Comparison of ENCODE assay signal across 23 mouse cellular contexts in the genomic region with DNA sequence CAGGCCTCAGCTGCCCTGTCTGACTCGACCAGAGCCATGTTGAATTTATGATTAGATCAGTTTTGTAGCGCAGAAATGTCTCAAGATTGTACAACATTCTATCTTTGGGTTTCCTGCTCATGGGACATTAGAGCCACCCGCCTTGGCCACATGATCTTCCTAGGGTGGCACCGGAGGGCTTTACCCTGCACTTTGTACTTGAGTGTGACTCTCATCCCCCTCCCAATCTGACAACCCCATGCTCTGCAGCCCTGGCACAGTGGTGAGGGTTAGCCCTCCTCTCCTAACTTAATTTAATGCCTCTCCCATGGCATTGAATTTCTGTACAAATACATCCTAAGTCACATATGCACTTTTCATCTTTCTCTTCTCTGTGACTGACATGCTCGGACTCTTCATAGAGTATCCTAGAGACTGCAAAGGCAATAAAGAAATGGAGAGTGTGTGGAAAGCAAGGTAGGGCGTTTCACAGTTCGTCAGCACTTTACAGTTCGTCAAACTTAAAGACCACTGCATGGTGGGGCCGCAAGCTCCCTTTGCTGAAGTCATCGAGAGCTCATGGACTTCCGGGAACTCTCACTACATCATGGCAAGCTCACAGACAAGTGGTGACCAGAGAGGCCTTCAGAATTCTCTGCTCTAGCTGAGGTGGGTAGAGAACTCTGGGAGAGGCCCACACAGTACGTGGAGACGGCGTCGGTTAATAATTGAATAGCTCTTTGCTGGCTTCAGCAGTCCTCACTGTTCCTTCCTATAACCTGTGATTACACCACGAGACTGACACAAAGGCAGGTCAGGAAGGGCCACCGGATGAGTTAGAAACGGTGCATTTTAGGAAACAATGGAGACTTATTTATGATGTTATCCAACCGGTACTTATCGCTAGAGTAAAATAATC. TPM values are rescaled to one million over a fixed set of nuclear protein-coding genes. Genes with fewer than 3 reads are reported as not detected.
DNase-seq lines count a peak whose midpoint lies in the region; ATAC-seq and TF ChIP-seq lines count a peak whose summit lies in the region.
"Had no signal": no experiment of that assay in that cellular context is flagged by ENCODE, and none has a peak within 500 bp of the region (broad histone marks: within the 10 kb centered on the region; RNA-seq: fewer than 3 reads in every experiment).

No protein-coding gene starts in this region.

- H3K27me3 ChIP-seq in hindbrain, postnatal 0 days (ENCODE audit: insufficient read depth, low read length): no peaks in the 10 kb centered on the region
- H3K27me3 ChIP-seq in hindbrain, embryonic 10.5 days (ENCODE audit: insufficient read depth, poor library complexity, severe bottlenecking): no peaks in the 10 kb centered on the region
- H3K27me3 ChIP-seq in intestine, postnatal 0 days (replicated peaks; ENCODE audit: control insufficient read depth, insufficient read depth, low read length): no peaks in the 10 kb centered on the region
- no peaks in the 10 kb centered on the region for H3K27me3 ChIP-seq in kidney, embryonic 16.5 days (ENCODE audit: insufficient read depth, low read length)
- H3K27me3 ChIP-seq in limb, embryonic 10.5 days (ENCODE audit: low read depth, poor library complexity, severe bottlenecking): no peaks in the 10 kb centered on the region
- H3K27me3 ChIP-seq: CH12.LX; embryonic facial prominence, embryonic 12.5 days; forebrain, embryonic 13.5 days; heart, embryonic 15.5 days; limb, embryonic 15.5 days; midbrain, embryonic 13.5 days had no signal

- no peaks in the 10 kb centered on the region for H3K4me1 ChIP-seq in hindbrain, postnatal 0 days (ENCODE audit: insufficient read depth, low read length)
- H3K4me1 ChIP-seq in hindbrain, embryonic 10.5 days (replicated peaks): no peaks in the 10 kb centered on the region
- H3K4me1 ChIP-seq in intestine, postnatal 0 days (replicated peaks; ENCODE audit: control insufficient read depth, insufficient read depth, low read length): peaks cover 5% of the 10 kb centered on the region
- no peaks in the 10 kb centered on the region; the same call in 1 of the 2 replicates for H3K4me1 ChIP-seq in kidney, embryonic 16.5 days (ENCODE audit: insufficient read depth, low read length)
- H3K4me1 ChIP-seq in limb, embryonic 10.5 days: 0 out of 2 replicates have a peak, but pooled peaks cover 3% of the 10 kb centered on the region
- H3K4me1 ChIP-seq: embryonic facial prominence, embryonic 12.5 days; forebrain, embryonic 13.5 days; limb, embryonic 15.5 days; midbrain, embryonic 13.5 days had no signal

- H3K36me3 ChIP-seq in hindbrain, postnatal 0 days (ENCODE audit: insufficient read depth, low read length): no peaks in the 10 kb centered on the region
- 0 out of 2 replicates have a peak, but pooled peaks cover 7% of the 10 kb centered on the region for H3K36me3 ChIP-seq in hindbrain, embryonic 10.5 days
- no peaks in the 10 kb centered on the region for H3K36me3 ChIP-seq in intestine, postnatal 0 days (ENCODE audit: control insufficient read depth, insufficient read depth)
- H3K36me3 ChIP-seq in kidney, embryonic 16.5 days (ENCODE audit: insufficient read depth, low read length): no peaks in the 10 kb centered on the region
- no peaks in the 10 kb centered on the region for H3K36me3 ChIP-seq in limb, embryonic 10.5 days
- H3K36me3 ChIP-seq: embryonic facial prominence, embryonic 12.5 days; heart, embryonic 15.5 days; limb, embryonic 15.5 days; midbrain, embryonic 13.5 days had no signal

- no peak for TF ChIP-seq CTCF in hindbrain, postnatal 0 days (IDR thresholded peaks at IDR 0.05; ENCODE audit: low read depth)
- TF ChIP-seq CTCF in intestine, postnatal 0 days (IDR thresholded peaks at IDR 0.05; ENCODE audit: low read depth): no peak

- ATAC-seq in hindbrain, postnatal 0 days: peak; percentile 29; the same call in 1 of the 2 replicates
- peak; percentile 96 for ATAC-seq in intestine, postnatal 0 days
- ATAC-seq in kidney, embryonic 16.5 days (ENCODE audit: low FRiP score, low TSS enrichment): peak; percentile 66
- ATAC-seq: liver, postnatal 0 days; midbrain, embryonic 13.5 days had no signal

- no peak overlapping the region for H3K9ac ChIP-seq in hindbrain, postnatal 0 days (replicated peaks; ENCODE audit: low read length)
- no peak overlapping the region for H3K9ac ChIP-seq in intestine, postnatal 0 days (ENCODE audit: low read depth, low read length)
- no peak overlapping the region for H3K9ac ChIP-seq in kidney, embryonic 16.5 days (replicated peaks; ENCODE audit: low read length)
- H3K9ac ChIP-seq: embryonic facial prominence, embryonic 12.5 days; forebrain, embryonic 13.5 days; heart, embryonic 15.5 days; limb, embryonic 15.5 days; liver, postnatal 0 days; midbrain, embryonic 13.5 days had no signal

- H3K27ac ChIP-seq in hindbrain, postnatal 0 days: no peak overlapping the region
- no peak overlapping the region for H3K27ac ChIP-seq in hindbrain, embryonic 10.5 days
- peak overlapping the region; percentile 41 for H3K27ac ChIP-seq in intestine, postnatal 0 days (ENCODE audit: low read depth, low read length)
- no peak overlapping the region for H3K27ac ChIP-seq in kidney, embryonic 16.5 days (ENCODE audit: low read length)
- H3K27ac ChIP-seq in limb, embryonic 10.5 days: no peak overlapping the region
- H3K27ac ChIP-seq: embryonic facial prominence, embryonic 12.5 days; forebrain, embryonic 13.5 days; heart, adult 2 months; heart, embryonic 15.5 days; limb, embryonic 15.5 days; midbrain, embryonic 13.5 days had no signal

- no peak overlapping the region for H3K4me3 ChIP-seq in hindbrain, postnatal 0 days (ENCODE audit: low read length)
- no peak overlapping the region for H3K4me3 ChIP-seq in hindbrain, embryonic 10.5 days
- H3K4me3 ChIP-seq in intestine, postnatal 0 days (ENCODE audit: low read depth, low read length): no peak overlapping the region
- H3K4me3 ChIP-seq in kidney, embryonic 16.5 days (ENCODE audit: low read length): no peak overlapping the region
- no peak overlapping the region for H3K4me3 ChIP-seq in limb, embryonic 10.5 days
- H3K4me3 ChIP-seq: embryonic facial prominence, embryonic 12.5 days; erythroblast, embryonic 14.5 days; forebrain, embryonic 13.5 days; heart, adult 2 months; heart, embryonic 15.5 days; limb, embryonic 15.5 days; midbrain, embryonic 13.5 days; myocyte had no signal

- no peak for DNase-seq in hindbrain, postnatal 0 days (ENCODE audit: low spot score)
- no peak for DNase-seq in hindbrain, embryonic 10.5 days (ENCODE audit: low spot score)
- DNase-seq in limb, embryonic 10.5 days (ENCODE audit: low spot score): no peak
- DNase-seq in gastrocnemius, postnatal 36 days: no peak
- no peak for DNase-seq in c-Kit-positive CD71-positive TER-119-positive erythroid progenitor cells, embryonic 14.5 days (ENCODE audit: low spot score)
- DNase-seq: adrenal gland, adult 2 months; gastrocnemius, postnatal 10 days; heart, adult 2 months; heart, postnatal 4 days; liver, postnatal 0 days; thymus, postnatal 25 days had no signal

- H3K9me3 ChIP-seq in hindbrain, postnatal 0 days (ENCODE audit: low read length): no peaks in the 10 kb centered on the region
- no peaks in the 10 kb centered on the region for H3K9me3 ChIP-seq in hindbrain, embryonic 10.5 days
- no peaks in the 10 kb centered on the region for H3K9me3 ChIP-seq in intestine, postnatal 0 days (ENCODE audit: control insufficient read depth)
- peaks cover 3% of the 10 kb centered on the region; the same call in 1 of the 2 replicates for H3K9me3 ChIP-seq in kidney, embryonic 16.5 days (ENCODE audit: low read length)
- no peaks in the 10 kb centered on the region for H3K9me3 ChIP-seq in limb, embryonic 10.5 days (replicated peaks)
- H3K9me3 ChIP-seq: embryonic facial prominence, embryonic 12.5 days; forebrain, embryonic 13.5 days; heart, embryonic 15.5 days; limb, embryonic 15.5 days had no signal

- 77% methylated on average over 20 of the region's 20 CpGs for WGBS in hindbrain, postnatal 0 days
- WGBS in hindbrain, embryonic 10.5 days: 89% methylated on average over 20 of the region's 20 CpGs
- 52% methylated on average over 20 of the region's 20 CpGs for WGBS in intestine, postnatal 0 days
- 65% methylated on average over 20 of the region's 20 CpGs for WGBS in kidney, embryonic 16.5 days
- 89% methylated on average over 20 of the region's 20 CpGs for WGBS in limb, embryonic 10.5 days

- intact Hi-C loops in gastrocnemius, postnatal 36 days (cut with DNase I): no loop called here

- no peak overlapping the region for H3K4me2 ChIP-seq in hindbrain, postnatal 0 days (ENCODE audit: low read depth, low read length)
- H3K4me2 ChIP-seq in intestine, postnatal 0 days (replicated peaks; ENCODE audit: low read depth): peak overlapping the region; percentile 27; the same call in 1 of the 2 replicates
- no peak overlapping the region for H3K4me2 ChIP-seq in kidney, embryonic 16.5 days (replicated peaks; ENCODE audit: low read depth, low read length)
- H3K4me2 ChIP-seq: embryonic facial prominence, embryonic 12.5 days; forebrain, embryonic 13.5 days; heart, embryonic 15.5 days; limb, embryonic 15.5 days; midbrain, embryonic 13.5 days had no signal

RNA-seq across cellular contexts. Expression of a gene that starts 35.8 kb away (rescaled TPM):
- 13.7 and 22.2 TPM in 2 replicates for total RNA-seq in hindbrain, postnatal 0 days (2014; rRNA removed)
- 14.2 and 14.6 TPM in 2 replicates for polyA plus RNA-seq in hindbrain, postnatal 0 days (2015; fragmentation: Nextera tagmentation; extraction: Ambion mirVana)
- 0.56 and 0.72 TPM in 2 replicates for polyA plus RNA-seq in hindbrain, embryonic 10.5 days (2016; fragmentation: Nextera tagmentation; extraction: Ambion mirVana)
- 0.72 and 0.76 TPM in 2 replicates for polyA plus RNA-seq in intestine, postnatal 0 days (2015; fragmentation: Nextera tagmentation; extraction: Ambion mirVana)
- polyA plus RNA-seq in kidney, embryonic 16.5 days (2015; fragmentation: Nextera tagmentation; extraction: Ambion mirVana): 0.23 and 0.41 TPM in 2 replicates
- polyA plus RNA-seq in limb, embryonic 10.5 days (2016; fragmentation: Nextera tagmentation; extraction: Ambion mirVana): 0.38 and 0.40 TPM in 2 replicates
- under 1 TPM in 1 of 2 experiments, not detected in 1; 0.18 TPM for total RNA-seq in gastrocnemius, postnatal 36 days (2021)
- total RNA-seq: CH12.LX; heart, adult 2 months had no signal
- polyA plus RNA-seq: erythroblast, embryonic 14.5 days had no signal

RNA-seq across cellular contexts. Expression of a gene that starts 53.8 kb away (rescaled TPM):
- total RNA-seq in hindbrain, postnatal 0 days (2014; rRNA removed): 0.68 and 1.5 TPM in 2 replicates
- polyA plus RNA-seq in hindbrain, postnatal 0 days (2015; fragmentation: Nextera tagmentation; extraction: Ambion mirVana): 2.9 and 3.2 TPM in 2 replicates
- polyA plus RNA-seq in hindbrain, embryonic 10.5 days (2016; fragmentation: Nextera tagmentation; extraction: Ambion mirVana): not detected in 2 replicates
- polyA plus RNA-seq in intestine, postnatal 0 days (2015; fragmentation: Nextera tagmentation; extraction: Ambion mirVana): 1.5 and 1.9 TPM in 2 replicates
- polyA plus RNA-seq in kidney, embryonic 16.5 days (2015; fragmentation: Nextera tagmentation; extraction: Ambion mirVana): 0.18 and 0.45 TPM in 2 replicates
- not detected in 2 replicates for polyA plus RNA-seq in limb, embryonic 10.5 days (2016; fragmentation: Nextera tagmentation; extraction: Ambion mirVana)
- under 1 TPM; 0.67 to 0.79 TPM for total RNA-seq in gastrocnemius, postnatal 36 days (2021)
- total RNA-seq: CH12.LX; megakaryocyte, adult 5-6 weeks had no signal
- polyA plus RNA-seq: embryonic facial prominence, embryonic 12.5 days; erythroblast, embryonic 14.5 days; forebrain, embryonic 13.5 days; neural tube, embryonic 14.5 days had no signal

Comparison
In these comparisons a context has a peak if more than half of its experiments do, and no peak if none do; other contexts are left out.
1. ATAC-seq: peak in every context shown above with its lines; median percentile 96 in intestine, postnatal 0 days; 66 in kidney, embryonic 16.5 days; 29 in hindbrain, postnatal 0 days.